Mouse (Mus musculus) adrenal gland, postnatal 36 days (tissue): ENCODE data around the gene Celsr1. TPM values are rescaled to one million over a fixed set of nuclear protein-coding genes. Genes with fewer than 3 reads are reported as not detected.
A peak's percentile ranks its signal among the peaks of the same experiment; 100 is the strongest.

Source experiments
- DNase-seq, 2 experiments: peaks; one replicate each; pipeline ENCODE4 v3.0.0; 2021; ENCODE audit warnings: mixed read lengths in 1 of 2
- total RNA-seq, 2 experiments: library from RNA; stranded (reverse); gene quantifications; 2 replicates each; pipeline ENCODE4 v1.2.3; 2021

The Celsr1 gene
- total RNA-seq, 2 experiments from 2014 or later, result 5.1 to 6.3 TPM

GRCm38 (mm10) chr15:86034021-86034523 is 495 bp upstream of the Celsr1 start:
- peak; percentile 50 to 70 for DNase-seq

DNA sequence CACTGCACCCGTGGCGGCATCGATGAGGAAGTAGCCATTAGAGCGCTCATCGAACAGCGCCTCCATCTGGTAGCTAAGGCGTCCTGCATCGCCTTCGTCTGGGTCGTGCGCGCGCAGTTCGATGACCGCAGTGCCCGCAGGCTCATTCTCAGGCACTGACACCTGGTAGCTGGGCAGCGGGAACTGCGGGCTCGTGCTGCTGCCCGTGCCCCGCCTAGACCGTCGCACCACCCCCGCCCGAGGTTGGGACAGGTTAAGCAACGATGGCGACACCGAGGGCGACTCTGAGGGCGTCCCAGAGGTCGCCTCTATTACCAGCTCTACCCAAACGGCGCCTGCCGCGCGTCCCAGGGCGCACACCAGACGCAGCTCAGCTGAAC is 776 bp downstream of the Celsr1 start:
- peak; percentile 34 to 44 for DNase-seq

- no peak for DNase-seq
Observed at GRCm38 (mm10) chr15:86029981-86030380, 3.6 kb downstream of the Celsr1 start.

DNA sequence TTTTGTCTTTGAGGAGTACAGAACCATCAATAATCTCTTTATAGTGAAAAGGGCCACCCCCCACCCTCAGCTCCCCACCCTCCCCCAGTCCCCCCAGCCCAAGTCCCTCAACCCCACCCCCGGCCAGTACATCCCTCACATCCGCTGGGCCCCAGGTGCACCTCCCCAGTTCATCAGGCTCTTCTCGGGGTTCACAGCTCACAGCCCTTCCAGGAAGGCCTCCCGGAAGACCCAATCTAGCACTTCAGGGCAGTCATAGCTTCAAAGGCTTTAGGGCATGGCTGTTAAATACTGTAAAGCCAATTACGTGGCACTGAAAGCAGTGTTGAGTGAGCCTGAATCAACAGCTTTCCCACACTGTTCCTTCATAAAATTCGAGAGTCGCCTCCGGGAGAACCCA is 5.7 kb downstream of the Celsr1 start:
- no peak for DNase-seq

- no peak for DNase-seq
Observed at GRCm38 (mm10) chr15:86021971-86022370, 11.6 kb downstream of the Celsr1 start.

- no peak for DNase-seq
Observed at GRCm38 (mm10) chr15:86021301-86021700, 12.3 kb downstream of the Celsr1 start.

GRCm38 (mm10) chr15:86020008-86020407 is 13.6 kb downstream of the Celsr1 start:
- DNase-seq, result no peak

- DNase-seq, result no peak
Observed at GRCm38 (mm10) chr15:86018753-86019512, 14.6 kb downstream of the Celsr1 start.

GRCm38 (mm10) chr15:86017336-86017735 is 16.2 kb downstream of the Celsr1 start:
- no peak for DNase-seq

- DNase-seq, result peak; percentile 17 to 18
Observed at GRCm38 (mm10) chr15:86015860-86016541, 17.6 kb downstream of the Celsr1 start.

GRCm38 (mm10) chr15:86015026-86015425 is 18.6 kb downstream of the Celsr1 start:
- DNase-seq, result peak; percentile 68 to 75

DNA sequence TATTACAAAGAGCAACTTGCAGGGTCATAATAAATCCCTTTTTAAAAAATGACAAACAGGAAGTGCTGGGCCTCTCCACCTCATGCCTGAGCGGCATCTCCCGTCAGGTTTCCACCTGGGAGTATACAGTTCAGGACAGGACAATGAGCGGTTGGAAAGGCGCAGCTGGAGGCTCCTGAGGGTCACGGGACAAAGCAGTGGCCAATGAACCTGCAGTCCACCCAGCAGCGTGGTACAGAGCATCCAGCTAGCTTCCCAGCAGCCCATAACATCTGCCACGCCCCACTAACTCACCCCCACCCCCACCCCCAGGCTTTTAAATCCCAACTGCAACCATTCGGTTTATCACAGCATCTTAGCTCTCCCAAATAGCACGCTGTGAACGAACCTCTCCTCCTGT is 19.9 kb downstream of the Celsr1 start:
- no peak for DNase-seq

GRCm38 (mm10) chr15:86013130-86013529 is 20.4 kb downstream of the Celsr1 start:
- DNase-seq, result no peak

DNA sequence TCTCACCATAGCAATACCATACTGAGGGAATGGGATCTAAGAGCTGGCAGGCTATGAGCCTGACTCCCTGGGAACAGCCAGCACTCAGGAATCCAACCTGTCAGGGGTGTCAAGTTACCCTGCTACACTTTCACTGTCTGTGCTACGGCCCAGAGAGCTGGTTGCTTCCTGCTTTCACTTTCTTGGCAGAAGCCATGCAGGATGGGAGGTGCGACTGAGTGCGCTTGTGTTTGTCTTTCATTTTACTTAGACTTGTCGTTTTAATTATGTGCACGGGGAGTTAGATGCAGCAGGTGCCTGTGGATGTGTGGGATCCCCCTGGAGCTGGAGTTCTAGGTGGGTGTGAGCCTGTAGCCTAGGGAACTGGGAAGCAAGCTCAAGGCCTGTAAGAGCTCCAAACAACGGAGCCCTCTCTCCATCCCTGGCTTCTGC is 25.9 kb downstream of the Celsr1 start:
- DNase-seq, result no peak

DNA sequence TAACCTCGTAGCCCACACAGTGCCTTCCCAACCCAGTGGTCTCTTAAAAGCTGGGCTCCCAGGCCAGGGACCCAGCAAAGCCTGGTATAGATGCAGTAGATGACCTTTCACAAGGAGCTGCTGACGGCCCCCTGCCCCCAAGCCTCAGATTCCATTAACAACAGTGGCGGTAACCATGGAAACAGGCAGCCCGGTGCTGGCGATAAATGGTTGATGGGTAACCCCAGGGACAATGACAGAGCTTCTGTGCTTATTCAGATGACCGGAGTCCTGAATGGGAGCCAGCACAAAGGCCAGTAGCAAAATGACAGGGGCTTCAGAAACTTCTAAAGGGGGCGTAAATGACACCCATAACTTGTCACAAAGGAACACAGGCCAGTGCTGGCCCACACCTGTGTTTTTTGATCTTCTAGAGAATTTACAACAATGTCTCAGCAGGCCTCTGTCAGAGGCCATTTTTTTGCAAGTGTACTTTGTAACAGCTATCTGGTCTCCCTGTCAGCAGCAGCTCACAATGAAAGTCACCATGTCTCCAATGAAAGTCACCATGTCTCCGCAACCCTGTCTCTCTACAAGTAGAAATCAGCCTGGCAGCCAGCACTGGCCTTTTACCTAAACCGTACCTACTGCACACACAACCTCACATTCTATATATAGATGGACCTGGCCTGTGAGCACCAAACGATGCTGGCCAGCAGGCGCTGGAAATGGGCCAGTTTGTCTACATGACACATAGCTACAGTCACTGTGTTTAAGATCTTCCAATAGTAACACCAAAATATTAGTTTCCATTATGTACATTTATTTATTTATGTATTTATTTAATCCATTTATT is 27.7 kb downstream of the Celsr1 start:
- no peak for DNase-seq

- DNase-seq, result no peak
Observed at GRCm38 (mm10) chr15:86004048-86004447, 29.5 kb downstream of the Celsr1 start.

DNA sequence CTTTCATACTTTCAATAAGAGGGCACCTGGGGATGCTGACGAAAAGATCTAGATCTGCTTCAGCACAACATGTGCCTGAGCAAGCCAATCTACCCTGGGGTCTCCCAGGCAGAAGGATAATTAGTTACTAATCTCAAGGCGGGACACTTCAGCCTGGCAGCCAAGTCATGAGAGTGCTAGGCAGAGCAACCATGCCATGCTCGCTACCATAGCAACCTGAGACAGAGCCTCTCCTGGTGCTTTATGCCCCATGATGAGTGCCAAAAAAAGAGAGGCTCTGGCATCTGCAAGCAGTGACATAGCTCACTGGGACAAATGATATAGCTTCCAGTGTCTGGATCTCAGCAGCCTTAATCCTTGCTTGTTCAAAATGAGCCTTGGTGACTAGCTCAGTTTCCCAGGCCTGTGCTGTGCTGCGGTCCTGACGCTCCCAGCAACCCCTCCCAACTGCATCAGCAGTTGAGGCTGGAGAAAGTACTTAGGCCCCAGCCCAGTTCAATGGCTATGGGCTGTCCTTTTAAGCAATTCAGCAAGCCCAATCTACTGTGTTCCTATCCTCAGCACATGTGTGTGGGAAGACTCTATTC is 32.8 kb downstream of the Celsr1 start:
- no peak for DNase-seq

DNA sequence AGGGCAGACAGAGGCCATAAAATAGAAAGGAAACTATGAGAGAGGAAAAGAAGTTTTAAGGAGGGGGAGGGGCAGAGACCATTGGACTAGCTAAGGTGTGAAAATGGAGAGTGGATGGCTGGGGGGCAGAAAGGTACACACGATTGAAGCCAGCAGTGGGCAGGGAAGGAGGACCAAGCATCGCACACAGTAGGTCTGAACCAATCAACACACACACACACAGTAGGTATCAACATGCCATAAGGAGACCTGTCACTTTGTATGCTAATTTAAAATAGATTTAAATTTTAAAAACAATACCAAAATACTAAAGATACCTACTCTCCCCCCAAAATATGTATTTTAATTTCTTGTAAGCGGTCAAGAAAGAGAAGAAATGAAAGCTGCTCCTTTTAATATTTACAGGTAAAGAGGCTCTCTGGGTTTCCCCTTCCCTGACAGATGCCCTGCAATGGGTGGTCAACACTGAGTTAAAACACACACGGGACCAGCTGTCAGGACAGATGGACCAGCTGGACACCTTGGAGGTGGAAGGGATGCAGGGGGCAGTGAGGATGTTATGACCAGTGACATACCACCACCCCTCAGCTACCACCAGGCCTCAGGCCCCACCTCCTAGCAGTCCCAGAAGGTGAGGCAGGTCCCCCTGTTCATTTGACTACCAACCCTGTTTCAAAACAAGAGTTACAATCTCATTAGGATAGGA is 34.9 kb downstream of the Celsr1 start:
- no peak for DNase-seq

DNA sequence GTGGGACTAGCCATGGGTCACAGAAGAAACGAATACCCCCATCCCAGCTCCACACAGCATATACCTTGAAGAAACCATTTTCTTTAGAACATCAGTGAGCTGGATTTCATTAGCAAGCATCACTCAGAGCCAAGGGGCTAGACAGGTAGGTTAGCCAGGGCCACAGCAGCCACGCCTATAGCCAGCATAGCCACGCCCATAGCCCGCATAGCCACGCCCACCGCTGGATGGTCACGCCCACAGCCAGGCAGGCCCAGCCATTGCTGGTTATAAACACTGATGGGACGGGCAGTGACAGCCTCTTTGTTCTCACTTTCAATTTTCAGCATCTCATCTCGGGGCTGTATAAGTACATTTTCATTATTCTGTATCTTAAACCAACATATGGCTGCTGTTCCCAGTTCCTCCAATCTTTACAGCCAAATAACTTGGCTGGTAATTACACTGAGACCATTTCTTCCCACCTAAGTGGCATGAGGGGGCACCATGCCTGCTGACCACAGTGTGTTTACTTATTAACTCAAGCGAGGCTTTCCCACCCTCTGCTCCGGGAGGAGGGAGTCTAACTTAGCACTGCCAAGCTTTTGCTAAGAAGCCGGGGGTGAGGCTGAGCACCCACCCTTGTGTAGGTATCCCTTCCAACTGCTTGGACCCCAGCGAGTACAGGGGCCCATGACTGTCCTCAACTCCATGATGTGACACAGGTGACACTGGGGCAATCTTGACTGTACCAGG is 37.4 kb downstream of the Celsr1 start:
- DNase-seq, result no peak

DNA sequence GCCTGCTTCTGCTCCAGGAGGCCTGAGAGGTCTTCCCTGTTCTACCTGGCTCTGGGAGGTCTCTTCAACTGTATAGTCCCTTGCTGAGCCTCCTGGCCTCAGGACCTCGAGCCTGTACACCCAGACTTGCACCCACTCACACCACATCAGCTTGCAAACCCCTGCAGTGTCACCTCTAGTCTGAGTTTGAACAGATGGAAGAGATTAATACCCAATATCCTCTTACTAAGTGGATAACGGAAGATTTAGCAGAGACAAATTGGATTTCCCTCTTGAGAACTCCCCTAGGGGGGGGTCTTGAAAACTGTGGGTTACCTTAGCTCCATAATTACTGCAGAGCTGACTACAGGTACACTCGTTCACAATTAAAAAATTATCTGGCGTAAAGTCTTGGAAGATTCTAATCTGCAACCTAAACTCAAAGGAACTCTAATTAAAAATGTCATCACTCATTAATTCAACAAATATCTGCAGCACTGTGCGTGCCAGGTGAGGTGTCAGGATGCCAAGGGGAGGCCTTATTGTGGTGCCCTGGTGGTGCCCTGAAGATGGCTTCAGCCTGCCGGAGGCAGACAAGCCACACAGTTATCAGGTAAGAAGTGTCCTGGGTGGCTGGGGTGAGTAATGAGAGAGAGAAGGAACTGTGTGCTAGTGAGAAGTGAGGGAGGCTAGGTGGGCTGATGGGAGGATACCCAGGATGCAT is 38.5 kb downstream of the Celsr1 start:
- DNase-seq, result no peak
